Mouse (Mus musculus) kidney, embryonic 14.5 days (tissue): ENCODE measurements around the gene Srrd. TPM values are rescaled to one million over a fixed set of nuclear protein-coding genes. Genes with fewer than 3 reads are reported as not detected.
"Not testable (repeated sequence)": the region's sequence is repeated elsewhere in the genome, so short reads cannot be mapped to it uniquely, and the experiment has no call there.

Experiments
- ATAC-seq: fragments of 200-750 bp; cut with Nextera tagmentation; 2 replicates; pipeline ENCODE4 v1.8.0; 2017; ENCODE audit warnings: moderate number of reproducible peaks, mild to moderate bottlenecking, moderate TSS enrichment, moderate library complexity; ENCODE audit not compliant: low FRiP score, low TSS enrichment
- H3K27ac ChIP-seq: fragments of 300-500 bp; sonication (generic); 2 replicates; pipeline ENCODE4 v1.5.1; 2014; ENCODE audit warnings: low read depth, mild to moderate bottlenecking, low read length, moderate library complexity, mixed read lengths
- H3K27me3 ChIP-seq: fragments of 300-500 bp; sonication (generic); 2 replicates; pipeline ENCODE4 v1.6.1; 2014; ENCODE audit warnings: mild to moderate bottlenecking, low read length; ENCODE audit not compliant: control insufficient read depth, insufficient read depth
- H3K36me3 ChIP-seq: fragments of 300-500 bp; sonication (generic); 2 replicates; pipeline ENCODE4 v1.6.1; 2014; ENCODE audit warnings: low read length, mixed read lengths; ENCODE audit not compliant: control insufficient read depth, insufficient read depth
- H3K4me1 ChIP-seq: fragments of 300-500 bp; sonication (generic); 2 replicates; pipeline ENCODE4 v1.6.1; 2014; ENCODE audit warnings: low read length, mixed read lengths; ENCODE audit not compliant: control insufficient read depth, insufficient read depth
- H3K4me2 ChIP-seq: fragments of 300-500 bp; sonication (generic); replicated peaks from 2 replicates; pipeline ENCODE4 v1.6.1; 2014; ENCODE audit warnings: low read depth, mild to moderate bottlenecking, low read length
- H3K4me3 ChIP-seq: fragments of 300-500 bp; sonication (generic); 2 replicates; pipeline ENCODE4 v1.5.1; 2014; ENCODE audit warnings: mild to moderate bottlenecking, low read length
- H3K9ac ChIP-seq: fragments of 300-500 bp; sonication (generic); 2 replicates; pipeline ENCODE4 v1.6.1; 2014; ENCODE audit warnings: low read depth, mild to moderate bottlenecking, low read length, moderate library complexity
- H3K9me3 ChIP-seq: fragments of 300-500 bp; sonication (generic); 2 replicates; pipeline ENCODE4 v1.6.1; 2016; ENCODE audit warnings: low read length; ENCODE audit not compliant: control insufficient read depth
- WGBS: fragments of 180-500 bp; shearing (Covaris S2); extraction: QIAGEN DNeasy Blood & Tissue Kit; methylation state at CpG from one replicate; pipeline ENCODE4 v1.1.7; 2014; 5-methylcytosine and 5-hydroxymethylcytosine counted together
- polyA plus RNA-seq: library from polyadenylated mRNA; unstranded; fragments of >200 nt; fragmentation: Nextera tagmentation; extraction: Ambion mirVana; gene quantifications from 2 replicates; pipeline ENCODE4 v1.2.1, GENCODE M21; 2014

Gene Srrd
- polyA plus RNA-seq, 1 experiment from 2014 or later, result 47.0 TPM

DNA sequence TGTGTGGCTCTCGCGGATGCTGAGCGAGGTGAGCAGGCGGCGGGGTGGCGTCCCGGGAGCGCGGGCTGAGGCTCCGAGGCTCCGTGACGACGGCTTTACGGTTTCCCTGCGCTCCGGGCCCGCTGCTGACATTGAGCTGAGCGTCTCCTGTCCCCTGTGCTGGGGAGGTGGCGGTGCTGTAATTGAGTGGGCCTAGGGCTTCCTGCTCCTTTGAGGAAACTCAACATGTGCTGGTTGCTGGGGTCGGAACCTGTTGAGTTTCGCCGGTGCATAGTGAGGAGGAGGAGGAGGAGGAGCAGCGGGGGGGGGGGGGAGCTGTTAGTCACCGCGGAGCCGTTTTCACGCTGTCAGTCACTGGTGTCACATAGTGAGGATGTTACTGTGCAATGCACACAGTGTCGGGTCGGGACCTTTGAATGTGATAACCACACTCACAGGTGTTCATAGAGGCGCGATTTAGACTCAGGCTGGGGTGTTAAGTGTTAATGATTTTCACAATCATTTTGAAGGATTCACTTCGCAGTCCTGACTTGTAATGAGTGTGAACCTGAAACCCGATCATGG lies 16.3 kb downstream of the Srrd start:
- peak overlapping the region; percentile 88 for H3K4me3 ChIP-seq
- H3K9me3 ChIP-seq, result no peaks in the 10 kb centered on the region
- H3K27me3 ChIP-seq, result no peaks in the 10 kb centered on the region
- 2% methylated on average over 33 of the region's 33 CpGs for WGBS
- peak overlapping the region; percentile 76 for H3K9ac ChIP-seq
- peaks cover 19% of the 10 kb centered on the region for H3K4me1 ChIP-seq
- no peak overlapping the region; the same call in 1 of the 2 replicates for H3K27ac ChIP-seq
- H3K4me2 ChIP-seq, result peak overlapping the region; percentile 63
- peak; percentile 21 for ATAC-seq
- H3K36me3 ChIP-seq, result peaks cover 35% of the 10 kb centered on the region

DNA sequence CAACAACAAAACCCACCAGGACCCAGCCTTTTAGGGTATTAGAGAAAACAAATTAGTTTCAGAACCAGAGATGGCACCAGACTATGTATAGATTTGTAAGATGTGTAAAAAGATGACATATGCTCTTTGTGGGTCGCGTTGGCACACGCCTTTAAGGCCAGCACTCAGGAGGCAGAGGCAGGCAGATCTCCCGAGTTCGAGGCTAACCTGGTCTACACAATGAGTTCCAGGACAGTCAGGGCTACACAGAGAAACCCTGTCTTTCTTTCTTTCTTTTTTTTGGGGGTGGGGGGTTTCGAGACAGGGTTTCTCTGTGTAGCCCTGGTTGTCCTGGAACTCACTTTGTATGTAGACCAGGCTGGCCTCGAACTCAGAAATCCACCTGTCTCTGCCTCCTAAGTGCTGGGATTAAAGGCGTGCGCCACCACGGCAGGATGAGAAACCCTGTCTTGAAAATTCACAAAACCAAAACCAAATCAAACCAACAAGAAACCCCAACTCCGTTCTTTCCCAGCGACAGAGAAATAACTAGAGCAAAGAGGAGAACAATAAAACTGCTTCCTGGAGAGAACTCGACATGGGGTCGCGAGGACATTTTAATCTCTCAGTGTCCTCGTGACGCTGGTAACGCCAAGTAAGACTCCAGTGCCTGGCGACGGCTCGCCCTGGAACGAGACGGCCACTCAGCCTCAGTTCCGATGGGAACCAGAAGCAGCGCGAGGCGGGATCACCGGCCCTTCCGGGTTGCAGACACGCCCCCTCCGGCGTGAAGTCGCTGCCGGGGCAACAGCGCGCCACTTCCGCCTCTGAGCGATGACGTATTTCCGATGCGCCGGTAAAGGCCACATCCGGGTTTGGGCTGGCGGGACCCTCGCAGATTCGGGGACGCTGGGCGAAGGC lies 17.0 kb downstream of the Srrd start, which contains the start of gene Tfip11:
Tfip11 (plus strand) TSS at position 813 of the 900 bp plus-strand sequence.
- Histone ChIP-seq H3K9ac (peak within 1 kb of the TSS; percentile 76), H3K36me3 (peaks cover 27% of the 10 kb centered on the region), H3K27me3 (no peaks in the 10 kb centered on the region), H3K4me1 (peaks cover 19% of the 10 kb centered on the region), H3K27ac (peak within 1 kb of the TSS; percentile 83), H3K9me3 (no peaks in the 10 kb centered on the region), H3K4me3 (peak within 1 kb of the TSS; percentile 88), H3K4me2 (peak within 1 kb of the TSS; percentile 63)
- WGBS, result 7% methylated on average over 48 of the region's 48 CpGs
- ATAC-seq, result peak; percentile 84

DNA sequence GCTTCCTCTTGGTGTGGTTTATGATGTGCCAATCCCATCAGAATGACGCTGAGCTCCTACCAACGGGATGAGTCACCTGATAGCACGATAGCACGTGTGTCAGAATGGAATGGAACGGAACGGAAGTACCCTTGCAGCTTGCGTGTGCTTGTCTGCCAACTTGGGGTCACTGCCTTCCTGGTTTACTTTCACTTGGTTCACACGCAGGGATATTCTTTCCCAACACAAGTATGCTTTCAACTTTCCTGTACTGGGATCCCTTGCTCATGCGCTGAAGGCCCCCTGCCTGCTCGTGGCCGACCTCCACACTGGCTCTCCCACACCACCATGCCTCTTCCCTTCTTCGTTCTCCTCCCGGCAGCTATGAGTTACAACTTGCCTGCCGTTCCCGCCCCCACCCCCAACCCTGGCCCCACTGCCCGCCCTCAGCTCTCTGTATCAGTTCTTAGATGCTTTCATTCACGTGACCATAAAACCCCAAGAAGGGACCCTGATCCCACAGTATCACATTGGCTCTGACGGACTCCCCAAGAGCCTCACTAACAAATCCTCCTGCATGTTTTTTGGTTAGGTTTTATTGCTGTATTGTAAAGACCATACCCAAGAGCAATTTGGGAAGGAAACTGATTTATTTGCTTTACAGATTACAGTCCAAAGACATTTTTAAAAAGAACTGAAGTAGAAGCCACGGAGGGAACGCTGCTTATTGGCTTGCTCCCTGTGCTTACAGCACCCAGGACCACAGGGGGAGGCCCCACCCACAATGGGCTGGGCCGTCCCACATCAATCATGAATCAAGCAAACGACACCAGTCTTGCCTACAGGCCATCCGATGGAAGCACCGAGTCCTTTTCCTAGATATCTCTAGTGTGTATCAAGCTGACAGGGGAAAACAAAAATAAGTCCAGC lies 17.9 kb downstream of the Srrd start:
- ATAC-seq, result peak; percentile 79
- WGBS, result 16% methylated on average over 24 of the region's 24 CpGs
- peaks cover 18% of the 10 kb centered on the region for H3K36me3 ChIP-seq
- peaks cover 19% of the 10 kb centered on the region for H3K4me1 ChIP-seq
- peak overlapping the region; percentile 74 for H3K27ac ChIP-seq
- H3K9me3 ChIP-seq, result no peaks in the 10 kb centered on the region
- H3K9ac ChIP-seq, result peak overlapping the region; percentile 53
- no peaks in the 10 kb centered on the region for H3K27me3 ChIP-seq
- H3K4me3 ChIP-seq, result peak overlapping the region; percentile 21; the same call in 1 of the 2 replicates
- H3K4me2 ChIP-seq, result peak overlapping the region; percentile 60

DNA sequence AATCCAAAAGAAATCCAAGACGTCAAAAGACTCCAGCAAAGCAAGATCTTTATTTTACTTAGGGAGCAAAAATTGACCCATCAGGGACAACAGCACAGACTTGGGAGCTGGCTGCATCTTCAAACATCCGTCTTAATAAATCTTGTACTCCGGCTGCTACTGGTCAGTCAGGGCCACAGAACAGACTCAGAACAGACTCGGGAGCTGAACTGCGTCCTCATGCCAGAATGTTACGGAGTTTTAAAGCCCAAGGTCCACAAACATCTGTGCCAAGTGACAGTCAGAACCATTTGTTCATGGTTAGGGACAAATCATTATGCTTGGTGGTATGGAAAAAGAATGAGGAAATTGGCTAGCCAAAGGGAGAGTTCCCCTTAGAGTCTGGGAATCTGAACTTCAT lies 19.6 kb downstream of the Srrd start:
- Histone ChIP-seq H3K36me3 (0 out of 2 replicates have a peak, but pooled peaks cover 4% of the 10 kb centered on the region), H3K4me1 (peaks cover 19% of the 10 kb centered on the region), H3K9ac (no peak overlapping the region), H3K27me3 (no peaks in the 10 kb centered on the region), H3K4me2 (no peak overlapping the region), H3K4me3 (no peak overlapping the region), H3K9me3 (no peaks in the 10 kb centered on the region), H3K27ac (no peak overlapping the region)
- WGBS, result 86% methylated on average over 6 of the region's 6 CpGs
- ATAC-seq, result no peak

DNA sequence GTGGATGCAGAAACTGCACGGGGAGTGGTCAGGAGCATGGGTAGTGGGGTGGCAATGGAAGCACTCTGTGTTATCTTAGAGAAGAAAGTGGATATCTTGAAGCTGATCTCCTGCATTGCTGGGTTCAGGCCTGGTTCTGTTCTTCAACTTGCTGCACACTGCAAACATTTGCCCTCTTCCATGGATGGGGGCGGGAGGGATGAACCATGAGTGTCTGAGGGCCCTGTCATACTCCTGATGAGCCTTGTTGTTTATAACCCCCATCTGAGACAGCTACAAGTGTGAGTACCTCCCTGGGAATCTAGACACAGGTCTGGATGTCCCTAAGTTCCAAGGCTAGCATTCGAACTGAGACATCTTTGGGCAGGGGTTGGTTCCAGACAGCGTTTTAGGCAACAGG lies 21.5 kb downstream of the Srrd start:
- Histone ChIP-seq H3K4me2 (no peak overlapping the region), H3K27ac (no peak overlapping the region), H3K9me3 (no peaks in the 10 kb centered on the region), H3K27me3 (no peaks in the 10 kb centered on the region), H3K36me3 (no peaks in the 10 kb centered on the region), H3K4me3 (no peak overlapping the region), H3K4me1 (0 out of 2 replicates have a peak, but pooled peaks cover 10% of the 10 kb centered on the region), H3K9ac (no peak overlapping the region)
- WGBS, result 86% methylated on average over 4 of the region's 4 CpGs
- ATAC-seq, result no peak

DNA sequence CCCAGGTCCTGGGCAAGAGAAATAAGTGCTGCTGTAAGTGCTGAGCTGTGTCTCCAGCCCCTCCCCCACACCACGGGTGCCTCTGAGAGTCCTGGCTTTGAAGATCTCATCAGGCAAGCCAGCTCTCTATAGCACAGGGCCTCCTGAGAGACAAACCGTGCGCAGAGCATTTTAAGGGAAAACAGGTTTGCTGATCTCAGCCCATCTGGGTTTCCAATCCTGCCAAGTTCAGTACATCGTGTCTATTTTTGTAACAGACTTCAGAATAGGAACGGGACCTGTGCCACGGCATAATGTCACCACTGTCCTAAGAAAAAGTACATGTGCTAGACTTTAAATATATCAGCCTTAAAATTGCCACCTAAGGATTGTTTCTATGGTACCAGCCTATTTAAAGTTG lies 21.9 kb downstream of the Srrd start:
- no peaks in the 10 kb centered on the region for H3K9me3 ChIP-seq
- 75% methylated on average over 6 of the region's 6 CpGs for WGBS
- no peaks in the 10 kb centered on the region for H3K27me3 ChIP-seq
- H3K27ac ChIP-seq, result no peak overlapping the region
- no peak overlapping the region for H3K4me3 ChIP-seq
- no peak for ATAC-seq
- no peaks in the 10 kb centered on the region for H3K36me3 ChIP-seq
- no peak overlapping the region for H3K9ac ChIP-seq
- 0 out of 2 replicates have a peak, but pooled peaks cover 10% of the 10 kb centered on the region for H3K4me1 ChIP-seq
- H3K4me2 ChIP-seq, result no peak overlapping the region

DNA sequence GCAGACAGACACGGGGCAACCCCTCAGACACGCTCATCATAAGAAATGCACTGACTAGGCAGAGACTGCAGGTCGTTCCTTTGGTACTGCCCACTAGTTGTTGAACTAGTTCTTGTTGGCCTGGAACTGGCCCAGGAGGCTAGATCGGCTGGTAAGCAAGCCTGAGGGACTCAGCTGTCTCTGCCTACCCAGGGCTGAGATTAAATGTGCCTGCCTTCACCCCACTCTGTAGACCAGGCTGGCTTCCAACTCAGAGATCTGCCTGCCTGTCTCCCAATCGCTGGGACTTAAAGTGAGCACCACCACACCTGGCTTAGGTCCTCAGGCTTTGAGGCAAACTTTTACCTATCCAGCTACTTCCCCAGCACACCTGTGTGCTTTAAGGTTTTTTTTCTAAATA lies 22.5 kb downstream of the Srrd start:
- Histone ChIP-seq H3K4me3 (no peak overlapping the region), H3K9me3 (no peaks in the 10 kb centered on the region), H3K9ac (no peak overlapping the region), H3K4me1 (0 out of 2 replicates have a peak, but pooled peaks cover 8% of the 10 kb centered on the region), H3K27me3 (no peaks in the 10 kb centered on the region), H3K36me3 (peaks cover 5% of the 10 kb centered on the region), H3K4me2 (no peak overlapping the region), H3K27ac (no peak overlapping the region)
- WGBS, result 79% methylated on average over 5 of the region's 5 CpGs
- ATAC-seq, result no peak

DNA sequence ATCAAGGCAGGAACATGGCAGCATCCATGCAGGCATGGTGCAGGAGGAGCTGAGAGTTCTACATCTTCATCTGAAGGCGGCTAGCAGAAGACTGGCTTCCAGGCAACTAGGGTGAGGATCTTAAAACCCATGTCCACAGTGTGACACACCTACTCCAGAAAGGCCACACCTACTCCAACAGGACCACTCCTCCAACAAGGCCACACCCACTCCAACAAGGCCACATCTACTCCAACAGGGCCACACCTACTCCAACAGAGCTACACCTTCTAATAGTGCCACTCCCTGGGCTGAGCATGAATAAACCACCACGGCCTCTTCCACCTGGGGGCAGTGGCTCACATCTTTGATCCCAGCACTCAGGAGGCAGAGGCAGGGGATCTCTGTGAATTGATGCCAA lies 23.5 kb downstream of the Srrd start:
- not testable (repeated sequence) for H3K36me3 ChIP-seq, H3K9me3 ChIP-seq, H3K4me1 ChIP-seq, H3K27me3 ChIP-seq, H3K4me3 ChIP-seq, H3K9ac ChIP-seq, H3K27ac ChIP-seq, ATAC-seq, H3K4me2 ChIP-seq
- 72% methylated on average over 2 of the region's 2 CpGs for whole genome bisulfite sequencing
